Mouse (Mus musculus) liver, embryonic 16.5 days (tissue): ENCODE measurements around the gene Afap1l2. TPM values are rescaled to one million over a fixed set of nuclear protein-coding genes. Genes with fewer than 3 reads are reported as not detected.

Experiments
- ATAC-seq: fragments of 200-750 bp; cut with Nextera tagmentation; 2 replicates; pipeline ENCODE4 v1.8.0; 2017; ENCODE audit warnings: low read depth, mild to moderate bottlenecking, moderate number of reproducible peaks, moderate library complexity
- H3K27ac ChIP-seq: fragments of 300-500 bp; sonication (generic); 2 replicates; pipeline ENCODE4 v1.5.1; 2014; ENCODE audit warnings: mild to moderate bottlenecking, low read length
- H3K27me3 ChIP-seq: fragments of 300-500 bp; sonication (generic); 2 replicates; pipeline ENCODE4 v1.6.1; 2014; ENCODE audit warnings: low read depth, low read length, mixed read lengths; ENCODE audit not compliant: control insufficient read depth, insufficient read depth
- H3K36me3 ChIP-seq: fragments of 300-500 bp; sonication (generic); 2 replicates; pipeline ENCODE4 v1.6.1; 2014; ENCODE audit warnings: mild to moderate bottlenecking; ENCODE audit not compliant: control insufficient read depth, insufficient read depth
- H3K4me1 ChIP-seq: fragments of 300-500 bp; sonication (generic); 2 replicates; pipeline ENCODE4 v1.6.1; 2014; ENCODE audit warnings: low read depth, low read length, mixed read lengths; ENCODE audit not compliant: control insufficient read depth
- H3K4me2 ChIP-seq: fragments of 300-500 bp; sonication (generic); 2 replicates; pipeline ENCODE4 v1.6.1; 2014; ENCODE audit warnings: low read depth, low read length, mixed read lengths
- H3K4me3 ChIP-seq: fragments of 300-500 bp; sonication (generic); 2 replicates; pipeline ENCODE4 v1.5.1; 2014; ENCODE audit warnings: low read depth, mild to moderate bottlenecking, low read length
- H3K9ac ChIP-seq: fragments of 300-500 bp; sonication (generic); 2 replicates; pipeline ENCODE4 v1.6.1; 2014; ENCODE audit warnings: low read depth, low read length
- H3K9me3 ChIP-seq: fragments of 300-500 bp; sonication (generic); replicated peaks from 2 replicates; pipeline ENCODE4 v1.6.1; 2016; ENCODE audit warnings: low read length; ENCODE audit not compliant: control insufficient read depth
- WGBS: fragments of 180-500 bp; shearing (Covaris S2); extraction: QIAGEN DNeasy Blood & Tissue Kit; methylation state at CpG from one replicate; pipeline ENCODE4 v1.1.7; 2014; ENCODE audit not compliant: insufficient replicate concordance; 5-methylcytosine and 5-hydroxymethylcytosine counted together
- polyA plus RNA-seq: library from polyadenylated mRNA; unstranded; fragments of >200 nt; fragmentation: Nextera tagmentation; extraction: Ambion mirVana; gene quantifications from 2 replicates; pipeline ENCODE4 v1.2.1, GENCODE M21; 2015

Gene Afap1l2
- polyA plus RNA-seq, 1 experiment from 2014 or later: 1.4 TPM

- no peaks in the 10 kb centered on the region for H3K9me3 ChIP-seq
- no peak for ATAC-seq
- no peak overlapping the region for H3K4me2 ChIP-seq
- WGBS: 78% methylated on average over 4 of the region's 4 CpGs
- H3K27ac ChIP-seq: no peak overlapping the region
- no peak overlapping the region for H3K9ac ChIP-seq
- H3K4me1 ChIP-seq: peaks cover 5% of the 10 kb centered on the region; the same call in 1 of the 2 replicates
- no peaks in the 10 kb centered on the region for H3K36me3 ChIP-seq
- H3K27me3 ChIP-seq: no peaks in the 10 kb centered on the region
- H3K4me3 ChIP-seq: no peak overlapping the region
Measured at GRCm38 (mm10) chr19:56974159-56974558, 33.9 kb downstream of the Afap1l2 start.

GRCm38 (mm10) chr19:56972768-56973167 is 35.3 kb downstream of the Afap1l2 start:
- Histone ChIP-seq H3K9me3 (no peaks in the 10 kb centered on the region), H3K27me3 (no peaks in the 10 kb centered on the region), H3K4me2 (no peak overlapping the region), H3K27ac (no peak overlapping the region), H3K9ac (no peak overlapping the region), H3K36me3 (no peaks in the 10 kb centered on the region), H3K4me1 (peaks cover 5% of the 10 kb centered on the region; the same call in 1 of the 2 replicates), H3K4me3 (no peak overlapping the region)
- 74% methylated on average over 2 of the region's 2 CpGs for WGBS
- ATAC-seq: no peak

- 44% methylated on average over 7 of the region's 7 CpGs for WGBS
Measured at GRCm38 (mm10) chr19:56971347-56971746, 36.7 kb downstream of the Afap1l2 start.

GRCm38 (mm10) chr19:56963876-56964275 is 44.2 kb downstream of the Afap1l2 start:
- Histone ChIP-seq H3K27ac (no peak overlapping the region), H3K27me3 (no peaks in the 10 kb centered on the region), H3K4me1 (no peaks in the 10 kb centered on the region), H3K4me3 (no peak overlapping the region), H3K9me3 (no peaks in the 10 kb centered on the region), H3K4me2 (no peak overlapping the region), H3K36me3 (no peaks in the 10 kb centered on the region), H3K9ac (no peak overlapping the region)
- 39% methylated on average over 5 of the region's 5 CpGs for whole genome bisulfite sequencing
- no peak for ATAC-seq

More at GRCm38 (mm10) chr19:56971347-56971746, 36.7 kb downstream of the Afap1l2 start:
- H3K27me3 ChIP-seq: no peaks in the 10 kb centered on the region
- no peak overlapping the region for H3K4me2 ChIP-seq
- H3K27ac ChIP-seq: no peak overlapping the region
- H3K4me3 ChIP-seq: no peak overlapping the region
- no peak overlapping the region for H3K9ac ChIP-seq
- no peaks in the 10 kb centered on the region for H3K9me3 ChIP-seq
- H3K36me3 ChIP-seq: no peaks in the 10 kb centered on the region
- no peaks in the 10 kb centered on the region for H3K4me1 ChIP-seq
- no peak for ATAC-seq

GRCm38 (mm10) chr19:56959601-56960000 is 48.4 kb downstream of the Afap1l2 start:
- H3K9me3 ChIP-seq: no peaks in the 10 kb centered on the region
- no peak overlapping the region for H3K27ac ChIP-seq
- 62% methylated on average over 3 of the region's 3 CpGs for WGBS
- no peaks in the 10 kb centered on the region for H3K36me3 ChIP-seq
- H3K4me2 ChIP-seq: no peak overlapping the region
- no peak for ATAC-seq
- no peak overlapping the region for H3K4me3 ChIP-seq
- H3K9ac ChIP-seq: no peak overlapping the region
- H3K27me3 ChIP-seq: no peaks in the 10 kb centered on the region
- no peaks in the 10 kb centered on the region for H3K4me1 ChIP-seq

- Histone ChIP-seq H3K9me3 (no peaks in the 10 kb centered on the region), H3K27me3 (no peaks in the 10 kb centered on the region), H3K9ac (no peak overlapping the region), H3K27ac (no peak overlapping the region), H3K4me2 (no peak overlapping the region), H3K36me3 (no peaks in the 10 kb centered on the region), H3K4me1 (no peaks in the 10 kb centered on the region), H3K4me3 (no peak overlapping the region)
- no peak for ATAC-seq
- 44% methylated on average over 2 of the region's 2 CpGs for WGBS
Measured at GRCm38 (mm10) chr19:56959057-56959456, 49.0 kb downstream of the Afap1l2 start.

GRCm38 (mm10) chr19:56958582-56959021 is 49.4 kb downstream of the Afap1l2 start:
- Histone ChIP-seq H3K4me2 (no peak overlapping the region), H3K9ac (no peak overlapping the region), H3K36me3 (no peaks in the 10 kb centered on the region), H3K27me3 (no peaks in the 10 kb centered on the region), H3K4me1 (no peaks in the 10 kb centered on the region), H3K4me3 (no peak overlapping the region), H3K9me3 (no peaks in the 10 kb centered on the region), H3K27ac (no peak overlapping the region)
- no peak; the same call in 1 of the 2 replicates for ATAC-seq
- 41% methylated on average over 6 of the region's 6 CpGs for WGBS

GRCm38 (mm10) chr19:56958011-56958410 is 50.0 kb downstream of the Afap1l2 start:
- H3K36me3 ChIP-seq: no peaks in the 10 kb centered on the region
- H3K27ac ChIP-seq: no peak overlapping the region
- H3K9ac ChIP-seq: no peak overlapping the region
- no peaks in the 10 kb centered on the region for H3K4me1 ChIP-seq
- H3K4me2 ChIP-seq: no peak overlapping the region
- 62% methylated on average over 4 of the region's 4 CpGs for WGBS
- no peak for ATAC-seq
- no peaks in the 10 kb centered on the region for H3K9me3 ChIP-seq
- no peak overlapping the region for H3K4me3 ChIP-seq
- no peaks in the 10 kb centered on the region for H3K27me3 ChIP-seq

GRCm38 (mm10) chr19:56955568-56956513 is 52.2 kb downstream of the Afap1l2 start:
- WGBS: 64% methylated on average over 20 of the region's 20 CpGs
- no peak overlapping the region for H3K27ac ChIP-seq
- ATAC-seq: no peak

More at GRCm38 (mm10) chr19:56955568-56956513, 52.2 kb downstream of the Afap1l2 start:
- H3K27me3 ChIP-seq: no peaks in the 10 kb centered on the region
- H3K36me3 ChIP-seq: no peaks in the 10 kb centered on the region
- no peak overlapping the region for H3K4me2 ChIP-seq
- no peaks in the 10 kb centered on the region for H3K4me1 ChIP-seq
- no peak overlapping the region for H3K9ac ChIP-seq
- no peak overlapping the region for H3K4me3 ChIP-seq
- H3K9me3 ChIP-seq: no peaks in the 10 kb centered on the region
